Mouse (Mus musculus) lung, embryonic 16.5 days (tissue): ENCODE data around the gene Carns1. TPM values are rescaled to one million over a fixed set of nuclear protein-coding genes. Genes with fewer than 3 reads are reported as not detected.
A peak's percentile ranks its signal among the peaks of the same experiment; 100 is the strongest.

Experiments
- ATAC-seq: fragments of 200-750 bp; cut with Nextera tagmentation; 2 replicates; pipeline ENCODE4 v1.8.0; 2017; ENCODE audit warnings: low read depth, mild to moderate bottlenecking, moderate library complexity
- H3K27ac ChIP-seq: fragments of 300-500 bp; sonication (generic); 2 replicates; pipeline ENCODE4 v1.5.1; 2014; ENCODE audit warnings: mild to moderate bottlenecking, control low read depth, low read length
- H3K27me3 ChIP-seq: fragments of 300-500 bp; sonication (generic); 2 replicates; pipeline ENCODE4 v1.6.1; 2014; ENCODE audit warnings: low read depth, low read length, mixed read lengths; ENCODE audit not compliant: control insufficient read depth, insufficient read depth
- H3K36me3 ChIP-seq: fragments of 300-500 bp; sonication (generic); 2 replicates; pipeline ENCODE4 v1.6.1; 2014; ENCODE audit warnings: low read length; ENCODE audit not compliant: control insufficient read depth, insufficient read depth
- H3K4me1 ChIP-seq: fragments of 300-500 bp; sonication (generic); replicated peaks from 2 replicates; pipeline ENCODE4 v1.6.1; 2014; ENCODE audit warnings: low read length, mixed read lengths; ENCODE audit not compliant: control insufficient read depth, insufficient read depth
- H3K4me2 ChIP-seq: fragments of 300-500 bp; sonication (generic); 2 replicates; pipeline ENCODE4 v1.6.1; 2014; ENCODE audit warnings: low read depth, low read length, control low read depth
- H3K4me3 ChIP-seq: fragments of 300-500 bp; sonication (generic); 2 replicates; pipeline ENCODE4 v1.5.1; 2014; ENCODE audit warnings: mild to moderate bottlenecking, low read length, control low read depth
- H3K9ac ChIP-seq: fragments of 300-500 bp; sonication (generic); 2 replicates; pipeline ENCODE4 v1.6.1; 2014; ENCODE audit warnings: low read length, control low read depth
- H3K9me3 ChIP-seq: fragments of 300-500 bp; sonication (generic); 2 replicates; pipeline ENCODE4 v1.6.1; 2016; ENCODE audit warnings: low read length; ENCODE audit not compliant: control insufficient read depth
- WGBS: fragments of 180-500 bp; shearing (Covaris S2); extraction: QIAGEN DNeasy Blood & Tissue Kit; methylation state at CpG from one replicate; pipeline ENCODE4 v1.1.7; 2014; 5-methylcytosine and 5-hydroxymethylcytosine counted together
- polyA plus RNA-seq: library from polyadenylated mRNA; unstranded; fragments of >200 nt; fragmentation: Nextera tagmentation; extraction: Ambion mirVana; gene quantifications from 2 replicates; pipeline ENCODE4 v1.2.1, GENCODE M21; 2015

The Carns1 gene
- polyA plus RNA-seq, 1 experiment from 2014 or later = 2.5 TPM

DNA sequence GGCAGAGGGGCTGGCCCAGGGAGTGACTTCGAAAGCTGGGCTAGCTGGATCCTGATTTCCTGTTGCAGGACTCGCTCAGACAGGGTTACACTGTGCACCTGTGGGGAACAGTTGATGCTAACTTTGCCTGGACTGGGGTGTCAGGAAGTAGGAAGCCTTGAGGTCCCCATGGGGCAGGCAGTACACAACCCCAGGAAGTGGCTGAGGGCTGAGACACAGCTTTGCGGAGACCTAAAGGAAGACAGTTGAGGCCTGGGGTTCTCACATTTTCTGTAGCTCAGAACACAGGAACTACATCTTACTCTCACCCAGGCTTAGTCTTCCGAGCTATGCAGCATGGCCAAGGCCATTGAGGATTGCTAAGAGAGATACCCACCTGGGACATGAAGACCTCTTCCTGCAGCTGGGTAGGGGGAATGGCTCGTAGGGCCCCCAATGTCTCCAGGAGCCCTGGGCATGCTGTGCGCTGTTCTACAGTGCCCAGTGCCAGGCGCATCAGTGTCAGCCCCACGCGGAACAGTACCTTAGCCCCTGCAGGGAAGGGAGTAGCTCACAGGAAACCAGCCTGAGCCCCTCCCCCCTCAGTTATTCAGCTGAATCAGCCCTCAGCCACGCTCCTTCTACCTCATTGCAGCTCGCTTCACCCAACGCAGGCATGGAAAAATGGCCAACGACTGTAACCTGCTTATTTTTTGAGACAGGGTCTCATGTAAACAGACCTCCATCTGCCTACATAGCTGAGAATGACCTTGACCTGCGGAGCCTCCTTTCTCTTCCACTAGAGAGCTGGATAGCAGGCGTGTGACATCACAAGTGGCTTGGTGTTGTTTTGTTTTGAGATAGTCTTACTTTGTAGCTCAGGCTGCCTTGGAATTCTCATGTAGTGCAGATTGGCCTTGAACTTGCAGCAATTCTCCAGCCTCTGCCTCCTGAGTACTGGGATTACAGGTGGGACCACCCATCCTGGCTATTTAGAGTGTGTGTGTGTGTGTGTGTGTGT is 10.0 kb upstream of the Carns1 start:
- H3K9ac ChIP-seq = peak overlapping the region; percentile 30; the same call in 1 of the 2 replicates
- peak overlapping the region; percentile 64; the same call in 1 of the 2 replicates for H3K27ac ChIP-seq
- H3K4me1 ChIP-seq = peaks cover 7% of the 10 kb centered on the region
- peak; percentile 31; the same call in 1 of the 2 replicates for ATAC-seq
- no peak overlapping the region for H3K4me3 ChIP-seq
- no peaks in the 10 kb centered on the region for H3K27me3 ChIP-seq
- no peak overlapping the region for H3K4me2 ChIP-seq
- WGBS = 42% methylated on average over 15 of the region's 15 CpGs
- no peaks in the 10 kb centered on the region for H3K9me3 ChIP-seq
- no peaks in the 10 kb centered on the region for H3K36me3 ChIP-seq

GRCm38 (mm10) chr19:4183689-4184088 is 8.4 kb upstream of the Carns1 start:
- Histone ChIP-seq H3K9me3 (no peaks in the 10 kb centered on the region), H3K4me3 (no peak overlapping the region), H3K36me3 (no peaks in the 10 kb centered on the region), H3K4me1 (peaks cover 7% of the 10 kb centered on the region), H3K4me2 (no peak overlapping the region), H3K27ac (0 out of 2 replicates have a peak overlapping the region, but pooled peaks have one; percentile 16), H3K9ac (no peak overlapping the region), H3K27me3 (no peaks in the 10 kb centered on the region)
- no peak for ATAC-seq
- 80% methylated on average over 2 of the region's 2 CpGs for WGBS

GRCm38 (mm10) chr19:4181892-4182291 is 6.6 kb upstream of the Carns1 start:
- no peaks in the 10 kb centered on the region for H3K27me3 ChIP-seq
- peak; percentile 58; the same call in 1 of the 2 replicates for ATAC-seq
- H3K4me1 ChIP-seq = peaks cover 7% of the 10 kb centered on the region
- no peaks in the 10 kb centered on the region for H3K36me3 ChIP-seq
- no peak overlapping the region for H3K4me2 ChIP-seq
- 38% methylated on average over 3 of the region's 3 CpGs for WGBS
- H3K4me3 ChIP-seq = no peak overlapping the region
- H3K9me3 ChIP-seq = no peaks in the 10 kb centered on the region
- H3K9ac ChIP-seq = no peak overlapping the region
- H3K27ac ChIP-seq = no peak overlapping the region

DNA sequence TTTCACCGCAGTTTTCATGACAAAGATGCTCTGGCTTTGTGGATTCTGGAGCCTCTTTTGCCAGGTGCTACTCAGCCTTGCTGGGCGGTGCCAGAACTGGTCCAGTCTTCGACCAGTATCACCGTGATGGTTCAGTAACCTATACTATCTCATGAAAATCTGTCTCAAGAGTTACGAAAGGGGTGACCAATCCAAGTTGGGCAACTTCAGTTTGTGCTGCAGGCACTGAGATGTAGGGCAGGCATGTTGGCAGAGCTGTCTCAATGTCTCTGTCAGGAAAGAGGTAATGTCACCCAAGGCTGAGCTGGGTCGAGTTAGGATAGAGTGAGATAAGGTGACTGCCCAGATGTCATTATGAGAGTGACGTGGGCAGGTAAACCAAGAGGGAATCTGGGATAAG is 5.1 kb upstream of the Carns1 start:
- peaks cover 4% of the 10 kb centered on the region for H3K4me1 ChIP-seq
- H3K9me3 ChIP-seq = no peaks in the 10 kb centered on the region
- no peaks in the 10 kb centered on the region for H3K36me3 ChIP-seq
- WGBS = 80% methylated on average over 7 of the region's 7 CpGs
- H3K27me3 ChIP-seq = no peaks in the 10 kb centered on the region
- ATAC-seq = no peak
- no peak overlapping the region for H3K27ac ChIP-seq
- no peak overlapping the region for H3K4me3 ChIP-seq
- H3K4me2 ChIP-seq = no peak overlapping the region
- H3K9ac ChIP-seq = no peak overlapping the region

DNA sequence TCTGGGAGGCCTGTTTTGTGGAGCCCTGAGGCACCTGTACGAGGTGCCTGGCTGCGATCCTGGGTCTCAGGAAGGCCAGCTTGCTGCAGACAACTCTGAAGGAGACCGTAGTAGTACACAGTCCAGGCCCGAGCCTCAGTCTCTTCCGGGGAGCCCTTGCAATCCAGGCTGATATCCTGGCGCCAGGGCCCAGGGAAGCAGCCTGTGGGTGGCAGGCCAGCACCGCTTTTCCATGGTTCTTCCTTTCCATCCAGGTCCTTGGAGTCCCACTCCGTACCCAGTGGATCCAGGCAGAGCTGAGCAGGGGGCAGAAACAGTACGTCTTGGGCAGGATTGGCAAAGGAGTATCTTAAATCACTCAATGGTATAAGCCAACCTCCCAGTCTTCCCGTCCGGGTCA is 2.4 kb downstream of the Carns1 start:
- no peak overlapping the region for H3K4me3 ChIP-seq
- H3K36me3 ChIP-seq = no peaks in the 10 kb centered on the region
- 58% methylated on average over 11 of the region's 11 CpGs for WGBS
- H3K9me3 ChIP-seq = no peaks in the 10 kb centered on the region
- H3K4me1 ChIP-seq = peaks cover 14% of the 10 kb centered on the region
- H3K4me2 ChIP-seq = no peak overlapping the region
- peak overlapping the region; percentile 5; the same call in 1 of the 2 replicates for H3K9ac ChIP-seq
- H3K27ac ChIP-seq = no peak overlapping the region
- H3K27me3 ChIP-seq = no peaks in the 10 kb centered on the region
- no peak for ATAC-seq

GRCm38 (mm10) chr19:4171393-4172290 is 3.6 kb downstream of the Carns1 start:
- WGBS = 49% methylated on average over 13 of the region's 13 CpGs
- Histone ChIP-seq H3K4me1 (peaks cover 14% of the 10 kb centered on the region), H3K9ac (peak overlapping the region; percentile 25; the same call in 1 of the 2 replicates), H3K9me3 (no peaks in the 10 kb centered on the region), H3K4me2 (no peak overlapping the region), H3K27me3 (no peaks in the 10 kb centered on the region), H3K36me3 (no peaks in the 10 kb centered on the region), H3K27ac (0 out of 2 replicates have a peak overlapping the region, but pooled peaks have one; percentile 27), H3K4me3 (no peak overlapping the region)
- no peak for ATAC-seq

DNA sequence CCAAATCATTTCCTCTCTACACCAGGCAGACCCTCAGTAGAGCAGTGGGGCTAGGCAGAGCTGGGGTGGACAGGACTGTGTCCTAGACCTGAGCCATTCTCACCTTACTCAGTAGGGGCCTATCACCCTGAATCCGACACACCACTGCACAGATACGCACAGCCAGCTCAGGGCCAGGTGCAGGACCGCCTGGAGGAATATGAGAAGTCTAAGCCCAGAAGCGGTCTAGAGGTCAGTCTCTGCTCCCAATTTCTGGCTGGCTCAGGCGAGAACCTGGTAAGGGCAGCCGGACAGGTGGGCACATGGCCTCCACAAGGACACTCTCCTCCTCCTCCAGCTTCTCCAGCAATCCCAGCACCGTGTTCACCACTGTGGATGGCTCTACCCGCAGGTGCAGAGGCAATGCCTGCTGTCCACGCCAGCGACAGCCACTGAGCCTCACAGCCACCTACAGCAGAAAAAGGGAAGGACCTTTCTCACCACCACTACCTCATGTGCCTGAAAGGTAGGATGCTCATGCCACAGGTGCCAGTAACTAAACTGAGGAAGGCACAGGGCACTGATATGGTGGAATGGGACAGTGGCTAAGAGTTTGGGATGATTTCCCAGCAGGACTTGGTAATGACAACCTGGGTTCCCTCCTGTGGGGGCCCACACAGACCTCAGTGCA is 4.4 kb downstream of the Carns1 start:
- no peak for ATAC-seq
- H3K27ac ChIP-seq = no peak overlapping the region
- H3K4me3 ChIP-seq = no peak overlapping the region
- H3K9me3 ChIP-seq = no peaks in the 10 kb centered on the region
- H3K4me2 ChIP-seq = no peak overlapping the region
- H3K36me3 ChIP-seq = no peaks in the 10 kb centered on the region
- H3K27me3 ChIP-seq = no peaks in the 10 kb centered on the region
- 92% methylated on average over 10 of the region's 10 CpGs for WGBS
- peaks cover 14% of the 10 kb centered on the region for H3K4me1 ChIP-seq
- no peak overlapping the region for H3K9ac ChIP-seq

DNA sequence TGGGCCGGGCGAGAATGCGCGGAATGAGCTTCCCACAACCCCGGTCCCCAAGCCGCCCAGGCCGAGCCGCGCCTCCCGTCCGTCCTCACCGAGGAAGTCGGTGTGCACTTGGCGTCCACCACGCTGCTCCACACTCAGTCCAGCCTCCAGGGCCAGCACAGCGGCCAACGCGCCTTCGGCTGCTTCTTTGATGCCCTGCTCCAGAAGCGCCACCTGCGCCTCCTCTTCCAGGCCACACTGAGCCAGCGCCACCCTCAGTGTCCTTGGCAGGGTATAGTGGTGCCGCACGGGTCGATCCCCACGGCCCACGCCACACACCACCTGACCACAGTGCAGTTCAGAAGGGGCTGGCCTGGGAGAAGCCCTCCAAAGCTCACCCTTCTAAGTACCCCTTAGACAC is 5.5 kb downstream of the Carns1 start:
- no peaks in the 10 kb centered on the region for H3K27me3 ChIP-seq
- peaks cover 14% of the 10 kb centered on the region for H3K4me1 ChIP-seq
- peak overlapping the region; percentile 82 for H3K9ac ChIP-seq
- no peaks in the 10 kb centered on the region for H3K9me3 ChIP-seq
- ATAC-seq = peak; percentile 58
- H3K4me2 ChIP-seq = peak overlapping the region; percentile 70
- no peaks in the 10 kb centered on the region for H3K36me3 ChIP-seq
- 5% methylated on average over 27 of the region's 27 CpGs for WGBS
- H3K27ac ChIP-seq = peak overlapping the region; percentile 77
- H3K4me3 ChIP-seq = peak overlapping the region; percentile 49
